Comparison of ENCODE assay signal across 8 mouse cellular contexts in the genomic region with DNA sequence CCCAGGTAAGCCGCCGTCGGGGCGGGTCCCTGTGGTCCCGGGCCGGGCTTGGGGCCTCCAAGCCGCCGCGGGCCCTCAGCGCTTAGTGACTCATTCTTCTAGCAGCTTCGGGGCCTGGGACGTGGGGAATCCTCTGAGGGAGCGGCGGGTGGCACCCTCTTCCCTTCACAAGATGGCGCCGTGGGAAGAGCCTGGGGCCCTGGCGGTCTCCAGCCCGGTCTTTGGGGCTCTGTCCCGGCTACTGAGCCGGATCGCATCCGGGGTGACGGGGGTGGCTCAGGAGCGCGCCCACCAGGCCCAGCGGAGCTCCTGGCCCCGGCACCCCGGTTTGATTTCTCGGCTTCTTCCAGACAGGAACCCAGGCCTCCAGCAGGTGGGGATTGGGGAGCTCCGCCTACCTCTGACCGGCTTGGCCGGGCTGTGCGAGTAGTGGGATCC. TPM values are rescaled to one million over a fixed set of nuclear protein-coding genes. Genes with fewer than 3 reads are reported as not detected.
DNase-seq lines count a peak whose midpoint lies in the region; ATAC-seq and TF ChIP-seq lines count a peak whose summit lies in the region.

No protein-coding gene starts in this region.

- no peak for TF ChIP-seq CTCF in MEL (IDR thresholded peaks at IDR 0.05 in 2 of 3, conservative IDR thresholded peaks at IDR 0.05 in 1 of 3; ENCODE audit: control insufficient read depth in 1 of 3, insufficient read depth in 1 of 3, low read depth in 2 of 3, low read length in 3 of 3, poor library complexity in 1 of 3, severe bottlenecking in 1 of 3)
- no peak for TF ChIP-seq CTCF in lung, adult 2 months (IDR thresholded peaks at IDR 0.05; ENCODE audit: insufficient read depth, low read length)

- H3K27me3 ChIP-seq in MEL (ENCODE audit: control insufficient read depth in 1 of 2, insufficient read depth in 2 of 2, low read length in 2 of 2) = no peaks in the 10 kb centered on the region
- H3K27me3 ChIP-seq in forebrain, embryonic 13.5 days = no peaks in the 10 kb centered on the region
- no peaks in the 10 kb centered on the region for H3K27me3 ChIP-seq in neural tube, embryonic 14.5 days (ENCODE audit: control insufficient read depth, insufficient read depth, low read length)

- 2% methylated on average over 29 of the region's 33 CpGs for WGBS in forebrain, embryonic 13.5 days
- 1% methylated on average over 33 of the region's 33 CpGs for WGBS in lung, adult 2 months
- WGBS in neural tube, embryonic 14.5 days = 0% methylated on average over 33 of the region's 33 CpGs

- H3K4me2 ChIP-seq in forebrain, embryonic 13.5 days = peak overlapping the region; percentile 80
- H3K4me2 ChIP-seq in neural tube, embryonic 14.5 days (ENCODE audit: low read depth, low read length) = peak overlapping the region; percentile 76

- H3K27ac ChIP-seq in MEL (ENCODE audit: control insufficient read depth, low read depth, low read length) = peak overlapping the region; percentile 89
- H3K27ac ChIP-seq in forebrain, embryonic 13.5 days = peak overlapping the region; percentile 99
- peak overlapping the region; percentile 89 for H3K27ac ChIP-seq in neural tube, embryonic 14.5 days (ENCODE audit: low read depth, low read length)

- peak overlapping the region; percentile 96 for H3K9ac ChIP-seq in MEL (ENCODE audit: control insufficient read depth, low read depth, low read length, poor library complexity, severe bottlenecking)
- peak overlapping the region; percentile 95 for H3K9ac ChIP-seq in forebrain, embryonic 13.5 days
- peak overlapping the region; percentile 77 for H3K9ac ChIP-seq in neural tube, embryonic 14.5 days (replicated peaks; ENCODE audit: low read depth, low read length)

- TF ChIP-seq RAD21 in MEL (IDR thresholded peaks at IDR 0.05; ENCODE audit: low read depth, low read length) = no peak

- H3K4me1 ChIP-seq in MEL (ENCODE audit: control insufficient read depth in 1 of 2, insufficient read depth in 2 of 2, low read length in 2 of 2) = peaks cover 6 to 12% of the 10 kb centered on the region in 2 experiments; a peak in 3 of 4 replicates
- H3K4me1 ChIP-seq in forebrain, embryonic 13.5 days = peaks cover 23% of the 10 kb centered on the region
- peaks cover 5% of the 10 kb centered on the region; the same call in 1 of the 2 replicates for H3K4me1 ChIP-seq in lung, adult 2 months (ENCODE audit: control insufficient read depth, insufficient read depth, low read length)
- H3K4me1 ChIP-seq in neural tube, embryonic 14.5 days (ENCODE audit: control insufficient read depth, insufficient read depth, low read length) = peaks cover 19% of the 10 kb centered on the region

- TF ChIP-seq POLR2A in MEL (IDR thresholded peaks at IDR 0.05; ENCODE audit: control insufficient read depth in 1 of 2, insufficient read depth in 1 of 2, low read depth in 1 of 2, low read length in 2 of 2, poor library complexity in 1 of 2) = no peak; a peak in 1 of 4 replicates
- TF ChIP-seq POLR2A in lung, adult 2 months (IDR thresholded peaks at IDR 0.05; ENCODE audit: borderline replicate concordance, extremely low read depth, low read depth, low read length) = no peak

- TF ChIP-seq EP300 in MEL (IDR thresholded peaks at IDR 0.05; ENCODE audit: low read depth in 1 of 2, low read length in 2 of 2) = no peak

- H3K4me3 ChIP-seq in MEL (ENCODE audit: control insufficient read depth in 1 of 2, insufficient read depth in 1 of 2, low read depth in 2 of 2, low read length in 2 of 2) = peak overlapping the region; percentile 92 to 99
- H3K4me3 ChIP-seq in forebrain, embryonic 13.5 days = peak overlapping the region; percentile 97
- H3K4me3 ChIP-seq in lung, adult 2 months (replicated peaks; ENCODE audit: extremely low read depth, low read depth, low read length) = peak overlapping the region; percentile 76
- H3K4me3 ChIP-seq in neural tube, embryonic 14.5 days (ENCODE audit: low read depth, low read length) = peak overlapping the region; percentile 80

- peaks cover 33% of the 10 kb centered on the region for H3K79me2 ChIP-seq in MEL (ENCODE audit: control insufficient read depth, insufficient read depth, low read length, poor library complexity)

- peaks cover 6 to 19% of the 10 kb centered on the region in 2 experiments for H3K36me3 ChIP-seq in MEL (ENCODE audit: control insufficient read depth in 1 of 2, insufficient read depth in 2 of 2, low read length in 2 of 2)
- H3K36me3 ChIP-seq in forebrain, embryonic 13.5 days (ENCODE audit: poor library complexity, severe bottlenecking) = peaks cover 6% of the 10 kb centered on the region
- no peaks in the 10 kb centered on the region for H3K36me3 ChIP-seq in neural tube, embryonic 14.5 days (ENCODE audit: control insufficient read depth, insufficient read depth, low read length)

- H3K9me3 ChIP-seq in MEL (replicated peaks; ENCODE audit: insufficient read depth, low read length) = no peaks in the 10 kb centered on the region
- H3K9me3 ChIP-seq in forebrain, embryonic 13.5 days (replicated peaks) = no peaks in the 10 kb centered on the region
- H3K9me3 ChIP-seq in neural tube, embryonic 14.5 days (ENCODE audit: control insufficient read depth, low read length) = no peaks in the 10 kb centered on the region

- DNase-seq in MEL (ENCODE audit: low read depth, low spot score) = peak; percentile 72
- DNase-seq in brain, adult 2 months (ENCODE audit: low read depth, low spot score) = peak; percentile 66
- peak; percentile 50 to 62 for DNase-seq in layer of hippocampus, adult 8-10 months (ENCODE audit: low spot score in 2 of 2)
- peak; percentile 64 for DNase-seq in lung, adult 2 months
- peak; percentile 70 for DNase-seq in thymus, postnatal 4 days

- ATAC-seq in forebrain, embryonic 13.5 days = no peak
- ATAC-seq in hematopoietic stem cell, adult 5-6 weeks (replicated peaks in 1 of 2; ENCODE audit: insufficient read depth in 1 of 2, low FRiP score in 2 of 2, low TSS enrichment in 1 of 2, low read depth in 1 of 2, poor library complexity in 2 of 2, severe bottlenecking in 2 of 2) = peak; percentile 10 to 27; a peak in 3 of 4 replicates
- no peak; the same call in 1 of the 2 replicates for ATAC-seq in neural tube, embryonic 14.5 days (ENCODE audit: low read depth)

TF ChIP-seq in MEL, 35 proteins besides CTCF, POLR2A, EP300 and RAD21:
- no peak for TF ChIP-seq BHLHE40 (IDR thresholded peaks at IDR 0.05; ENCODE audit: borderline replicate concordance, low read depth, low read length)
- no peak for TF ChIP-seq UBTF (IDR thresholded peaks at IDR 0.05; ENCODE audit: borderline replicate concordance, insufficient read depth, low read depth, low read length)
- no peak for TF ChIP-seq TBP (IDR thresholded peaks at IDR 0.05; ENCODE audit: low read depth, low read length)
- no peak for TF ChIP-seq E2F4 (IDR thresholded peaks at IDR 0.05; ENCODE audit: borderline replicate concordance, low read depth, low read length)
- no peak for TF ChIP-seq NELFE (IDR thresholded peaks at IDR 0.05; ENCODE audit: low read depth, low read length)
- no peak for TF ChIP-seq HCFC1 (IDR thresholded peaks at IDR 0.05; ENCODE audit: low read depth, low read length)
- TF ChIP-seq CHD1 (IDR thresholded peaks at IDR 0.05; ENCODE audit: low read depth, low read length) = no peak
- no peak for TF ChIP-seq GABPA (IDR thresholded peaks at IDR 0.05; ENCODE audit: low read depth, low read length)
- TF ChIP-seq POLR2AphosphoS5 (IDR thresholded peaks at IDR 0.05; ENCODE audit: borderline replicate concordance, low read depth, low read length) = no peak
- TF ChIP-seq POLR2AphosphoS2 (IDR thresholded peaks at IDR 0.05; ENCODE audit: low read length) = no peak
- TF ChIP-seq ZKSCAN1 (IDR thresholded peaks at IDR 0.05; ENCODE audit: low read depth, low read length) = no peak

RNA-seq across cellular contexts. Expression of a gene that starts 0.6 kb away (rescaled TPM):
- 23.7 and 26.7 TPM in 2 replicates for total RNA-seq in MEL (2012; rRNA removed)
- 10 to 100 TPM in 1 of 2 experiments, not detected in 1; 22.7 TPM for polyA plus RNA-seq in MEL (2012; ENCODE audit: insufficient read depth in 1 of 2, insufficient read length in 2 of 2, low read depth in 1 of 2, low replicate concordance in 2 of 2, missing spikeins in 1 of 2)
- 84.1 and 87.4 TPM in 2 replicates for polyA plus RNA-seq in forebrain, embryonic 13.5 days (2015; fragmentation: Nextera tagmentation; extraction: Ambion mirVana)
- 74.4 and 86.4 TPM in 2 replicates for total RNA-seq in hematopoietic stem cell, adult 5-6 weeks (2017)
- total RNA-seq in layer of hippocampus, adult 8-10 months (2022) = 100 to 1,000 TPM; 110 to 124 (median 117) TPM
- polyA plus RNA-seq in lung, adult 2 months (2012; rRNA removed) = 8.9 and 13.5 TPM in 2 replicates
- 116 and 120 TPM in 2 replicates for polyA plus RNA-seq in neural tube, embryonic 14.5 days (2014; fragmentation: Nextera tagmentation; extraction: Ambion mirVana)

RNA-seq across cellular contexts. Expression of a gene that starts 16.5 kb away (rescaled TPM):
- not detected in 2 replicates for total RNA-seq in MEL (2012; rRNA removed)
- not detected for polyA plus RNA-seq in MEL (2012; ENCODE audit: insufficient read depth in 1 of 2, insufficient read length in 2 of 2, low read depth in 1 of 2, low replicate concordance in 2 of 2, missing spikeins in 1 of 2)
- polyA plus RNA-seq in forebrain, embryonic 13.5 days (2015; fragmentation: Nextera tagmentation; extraction: Ambion mirVana) = 0.46 and 1.1 TPM in 2 replicates
- not detected in 2 replicates for total RNA-seq in hematopoietic stem cell, adult 5-6 weeks (2017)
- total RNA-seq in layer of hippocampus, adult 8-10 months (2022) = under 1 TPM; 0.28 to 0.83 (median 0.57) TPM
- polyA plus RNA-seq in lung, adult 2 months (2012; rRNA removed) = 0.53 and 1.0 TPM in 2 replicates
- polyA plus RNA-seq in neural tube, embryonic 14.5 days (2014; fragmentation: Nextera tagmentation; extraction: Ambion mirVana) = 0.64 and 0.77 TPM in 2 replicates

RNA-seq across cellular contexts. Expression of a gene that starts 59.6 kb away (rescaled TPM):
- 0.07 and 0.08 TPM in 2 replicates for total RNA-seq in MEL (2012; rRNA removed)
- polyA plus RNA-seq in MEL (2012; ENCODE audit: insufficient read depth in 1 of 2, insufficient read length in 2 of 2, low read depth in 1 of 2, low replicate concordance in 2 of 2, missing spikeins in 1 of 2) = under 1 TPM in 1 of 2 experiments, not detected in 1; 0.04 TPM
- polyA plus RNA-seq in forebrain, embryonic 13.5 days (2015; fragmentation: Nextera tagmentation; extraction: Ambion mirVana) = 0.39 and 0.47 TPM in 2 replicates
- 0.31 TPM in 1 of 2 replicates, not detected in the other for total RNA-seq in hematopoietic stem cell, adult 5-6 weeks (2017)
- not detected for total RNA-seq in layer of hippocampus, adult 8-10 months (2022)
- polyA plus RNA-seq in lung, adult 2 months (2012; rRNA removed) = not detected in 2 replicates
- polyA plus RNA-seq in neural tube, embryonic 14.5 days (2014; fragmentation: Nextera tagmentation; extraction: Ambion mirVana) = 0.42 and 0.72 TPM in 2 replicates

Comparison
In these comparisons a context has a peak if more than half of its experiments do, and no peak if none do; other contexts are left out.
1. ATAC-seq: peak in hematopoietic stem cell, adult 5-6 weeks (2 of 2); none in forebrain, embryonic 13.5 days (single experiment) and neural tube, embryonic 14.5 days (single experiment).
2. Peak in every context shown above with its lines, with median percentiles within 50 percentile points of each other: DNase-seq, H3K27ac ChIP-seq, H3K4me3 ChIP-seq and H3K9ac ChIP-seq.